Mouse (Mus musculus) lung, adult 2 months (tissue): ENCODE measurements around the gene Hbq1b.

Experiments used
- CTCF ChIP-seq: fragments of 200-500 bp; IDR thresholded peaks from 2 replicates; pipeline ENCODE4 v1.5.1; 2011; ENCODE audit warnings: mild to moderate bottlenecking, low read length, control low read depth; ENCODE audit not compliant: insufficient read depth
- POLR2A ChIP-seq: fragments of 200-500 bp; IDR thresholded peaks from 2 replicates; pipeline ENCODE4 v1.6.1; 2011; ENCODE audit warnings: low read depth, mild to moderate bottlenecking, control low read depth, low read length, borderline replicate concordance; ENCODE audit errors: extremely low read depth

DNA sequence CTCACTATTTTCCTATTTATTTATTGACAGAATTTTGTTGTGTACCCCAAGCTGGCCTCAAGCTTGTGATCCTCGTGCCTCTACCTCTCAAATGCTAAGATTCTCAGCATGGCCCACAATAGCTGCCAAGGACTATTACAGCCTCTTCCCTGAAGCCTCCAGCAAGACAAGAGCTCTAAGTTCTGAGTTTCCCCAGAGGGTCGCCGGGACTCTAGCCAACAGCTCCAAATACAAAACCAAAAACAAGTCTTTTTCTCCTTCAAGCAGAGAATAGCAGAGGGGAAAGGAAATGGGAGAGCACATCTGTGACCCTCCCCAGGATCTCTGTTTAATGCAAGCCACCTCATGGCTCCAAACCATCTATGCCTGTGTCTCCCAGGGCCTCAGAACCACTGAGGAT lies 42.7 kb upstream of the Hbq1b start:
- TF ChIP-seq CTCF (no peak), POLR2A (no peak)
